Mouse (Mus musculus) forebrain, postnatal 0 days (tissue): Measurements from ENCODE around the gene Cmip. TPM values are rescaled to one million over a fixed set of nuclear protein-coding genes. Genes with fewer than 3 reads are reported as not detected.

Experiments
- ATAC-seq: fragments of 200-750 bp; cut with Nextera tagmentation; 2 replicates; pipeline ENCODE4 v1.8.0; 2017; ENCODE audit warnings: mild to moderate bottlenecking, moderate library complexity
- DNase-seq: peaks from one replicate; pipeline ENCODE4 v3.0.0-alpha.2; 2015
- H3K27ac ChIP-seq: fragments of 300-500 bp; sonication (generic); 2 replicates; pipeline ENCODE4 v1.5.1; 2014; ENCODE audit warnings: low read depth, mild to moderate bottlenecking, antibody characterized with exemption, low read length, moderate library complexity, mixed read lengths
- H3K27me3 ChIP-seq: fragments of 300-500 bp; sonication (generic); 2 replicates; pipeline ENCODE4 v1.6.1; 2014; ENCODE audit warnings: mild to moderate bottlenecking, low read length, mixed read lengths; ENCODE audit not compliant: insufficient read depth
- H3K36me3 ChIP-seq: fragments of 300-500 bp; sonication (generic); 2 replicates; pipeline ENCODE4 v1.6.1; 2014; ENCODE audit warnings: mild to moderate bottlenecking, moderate library complexity; ENCODE audit not compliant: insufficient read depth
- H3K4me1 ChIP-seq: fragments of 300-500 bp; sonication (generic); 2 replicates; pipeline ENCODE4 v1.6.1; 2014; ENCODE audit warnings: antibody characterized with exemption; ENCODE audit not compliant: insufficient read depth
- H3K4me2 ChIP-seq: fragments of 300-500 bp; sonication (generic); 2 replicates; pipeline ENCODE4 v1.6.1; 2014; ENCODE audit warnings: low read depth, mild to moderate bottlenecking, moderate library complexity
- H3K4me3 ChIP-seq: fragments of 300-500 bp; sonication (generic); 2 replicates; pipeline ENCODE4 v1.5.1; 2014; ENCODE audit warnings: low read depth, low read length, mixed read lengths
- H3K9ac ChIP-seq: fragments of 300-500 bp; sonication (generic); 2 replicates; pipeline ENCODE4 v1.6.1; 2014; ENCODE audit warnings: mild to moderate bottlenecking
- H3K9me3 ChIP-seq: fragments of 300-500 bp; sonication (generic); 2 replicates; pipeline ENCODE4 v1.6.1; 2016; ENCODE audit warnings: low read length
- CTCF ChIP-seq: sonication (generic); IDR thresholded peaks from 2 replicates; pipeline ENCODE4 v1.5.1; 2016; ENCODE audit warnings: antibody characterized with exemption, control low read depth, low read depth
- WGBS: fragments of 180-500 bp; shearing (Covaris S2); extraction: QIAGEN DNeasy Blood & Tissue Kit; methylation state at CpG from one replicate; pipeline ENCODE4 v1.1.7; 2014; 5-methylcytosine and 5-hydroxymethylcytosine counted together
- polyA plus RNA-seq: library from polyadenylated mRNA; unstranded; fragments of >200 nt; fragmentation: Nextera tagmentation; extraction: Ambion mirVana; gene quantifications from 2 replicates; pipeline ENCODE4 v1.2.1, GENCODE M21; 2015
- total RNA-seq: library from RNA; depleted of rRNA; stranded (reverse); fragments of >200 nt; gene quantifications from 2 replicates; pipeline ENCODE4 v1.2.3, GENCODE M21; 2014

Cmip gene
- total and polyA plus RNA-seq, 2 experiments from 2014 or later: 192 to 204 TPM

DNA sequence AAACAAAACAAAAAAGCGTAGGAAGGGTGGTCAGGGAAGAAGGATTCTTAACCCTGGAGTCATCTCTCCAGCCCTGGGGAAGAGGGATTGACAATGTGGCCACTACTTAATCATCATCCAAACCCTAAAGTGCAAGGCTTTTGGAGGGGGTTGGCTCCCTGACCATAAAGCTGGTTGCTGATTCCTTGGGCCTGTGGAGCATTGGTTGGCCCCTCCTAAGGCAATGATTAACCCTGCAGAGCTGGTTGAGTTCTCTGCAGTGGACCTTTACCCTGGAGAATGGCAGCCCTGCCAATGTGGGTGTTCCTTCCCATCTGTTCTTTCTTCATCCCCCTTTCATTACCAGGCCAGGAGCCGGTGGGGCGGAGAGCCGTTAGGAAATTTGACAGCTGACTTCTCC is 90.7 kb downstream of the Cmip start:
- Histone ChIP-seq H3K9me3 (no peaks in the 10 kb centered on the region), H3K27me3 (no peaks in the 10 kb centered on the region), H3K36me3 (no peaks in the 10 kb centered on the region), H3K4me3 (no peak overlapping the region), H3K4me2 (no peak overlapping the region), H3K9ac (no peak overlapping the region), H3K27ac (no peak overlapping the region), H3K4me1 (0 out of 2 replicates have a peak, but pooled peaks cover 5% of the 10 kb centered on the region)
- ATAC-seq: no peak
- no peak for TF ChIP-seq CTCF
- 51% methylated on average over 4 of the region's 4 CpGs for WGBS
- DNase-seq: no peak

DNA sequence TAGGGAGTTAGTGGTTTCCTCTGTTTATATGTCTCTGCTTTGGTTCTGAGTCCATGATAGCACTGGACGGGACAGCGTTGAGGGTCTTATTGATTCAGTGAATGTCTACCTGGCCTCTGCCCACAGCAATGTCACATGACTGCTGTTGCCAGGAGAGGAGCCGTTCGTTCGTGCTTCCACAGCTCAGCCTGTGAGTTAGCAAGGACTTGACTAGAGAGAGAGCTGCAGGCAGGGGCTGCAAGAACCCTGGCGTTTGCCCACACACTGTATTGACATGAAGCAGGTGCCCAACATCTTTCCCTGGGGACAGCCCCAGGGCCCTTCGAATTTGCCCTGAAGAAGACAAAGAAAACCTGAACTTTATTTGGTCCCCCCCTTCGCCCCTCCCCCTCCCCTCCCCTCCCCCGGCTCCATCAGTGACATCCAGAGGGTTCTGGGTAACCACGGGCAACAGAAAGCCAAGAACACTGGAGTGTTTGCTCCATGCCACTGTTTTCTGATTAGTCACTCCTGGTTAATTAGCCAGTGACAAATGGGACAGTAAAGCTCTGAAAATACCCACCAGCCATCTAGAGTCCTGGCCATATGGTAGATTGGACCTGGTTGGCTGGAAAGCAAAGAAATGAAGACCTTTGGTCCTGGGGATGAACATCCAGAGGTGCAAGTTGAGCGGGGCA is 92.0 kb downstream of the Cmip start:
- TF ChIP-seq CTCF: no peak
- H3K27ac ChIP-seq: no peak overlapping the region
- 40% methylated on average over 11 of the region's 11 CpGs for WGBS
- H3K4me3 ChIP-seq: no peak overlapping the region
- ATAC-seq: peak; percentile 50
- no peaks in the 10 kb centered on the region for H3K36me3 ChIP-seq
- H3K4me2 ChIP-seq: no peak overlapping the region
- no peaks in the 10 kb centered on the region for H3K27me3 ChIP-seq
- no peak for DNase-seq
- 0 out of 2 replicates have a peak, but pooled peaks cover 5% of the 10 kb centered on the region for H3K4me1 ChIP-seq
- H3K9ac ChIP-seq: no peak overlapping the region
- no peaks in the 10 kb centered on the region for H3K9me3 ChIP-seq

DNA sequence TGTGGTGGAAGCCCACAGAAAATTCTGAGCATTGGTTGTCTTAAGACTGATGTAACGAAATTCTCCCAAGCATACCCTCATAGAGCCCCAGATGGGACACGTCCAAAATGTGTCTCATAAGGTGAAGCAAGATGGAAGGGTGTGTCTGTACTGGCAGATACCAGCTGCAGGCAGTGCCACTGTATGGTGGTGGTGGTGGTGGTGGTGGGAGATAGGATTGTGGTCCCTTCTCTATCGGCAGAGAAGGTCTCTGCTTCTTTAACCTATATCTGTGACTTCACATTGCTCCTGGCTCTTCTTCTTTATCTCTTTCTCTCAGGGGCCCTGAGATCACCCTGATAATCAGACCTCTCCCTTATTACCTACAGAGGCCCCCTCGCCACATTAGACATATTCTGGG is 92.7 kb downstream of the Cmip start:
- DNase-seq (no peak), ATAC-seq (no peak)
- H3K4me1 ChIP-seq: 0 out of 2 replicates have a peak, but pooled peaks cover 5% of the 10 kb centered on the region
- 95% methylated on average over 4 of the region's 4 CpGs for WGBS
- H3K9ac ChIP-seq: no peak overlapping the region
- no peak overlapping the region for H3K4me3 ChIP-seq
- H3K27me3 ChIP-seq: no peaks in the 10 kb centered on the region
- no peak overlapping the region for H3K4me2 ChIP-seq
- no peak overlapping the region for H3K27ac ChIP-seq
- no peak for TF ChIP-seq CTCF
- H3K36me3 ChIP-seq: no peaks in the 10 kb centered on the region
- no peaks in the 10 kb centered on the region for H3K9me3 ChIP-seq

DNA sequence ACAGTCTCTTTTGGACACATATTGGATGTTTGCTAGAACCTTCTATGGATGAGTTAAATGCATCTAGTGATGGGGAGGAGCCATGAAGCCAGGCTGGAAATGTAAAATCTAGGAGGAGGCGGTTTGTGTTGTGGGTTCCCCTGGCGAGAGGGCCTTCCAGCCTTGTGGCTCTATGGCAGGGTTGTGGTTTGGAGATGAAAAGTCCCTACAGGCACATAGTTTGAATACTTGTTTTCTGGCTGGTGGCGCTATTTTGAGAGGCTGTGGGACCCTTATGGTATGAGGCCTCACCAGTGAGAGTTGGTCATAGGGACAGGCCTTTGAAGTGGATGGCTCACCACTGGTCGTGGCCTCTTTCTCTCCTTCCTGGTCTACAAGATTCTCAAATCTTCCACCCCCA is 95.2 kb downstream of the Cmip start:
- Histone ChIP-seq H3K4me2 (no peak overlapping the region), H3K9me3 (no peaks in the 10 kb centered on the region), H3K4me3 (no peak overlapping the region), H3K27me3 (no peaks in the 10 kb centered on the region), H3K27ac (no peak overlapping the region), H3K9ac (no peak overlapping the region), H3K36me3 (no peaks in the 10 kb centered on the region), H3K4me1 (peaks cover 13% of the 10 kb centered on the region; the same call in 1 of the 2 replicates)
- ATAC-seq: no peak
- 96% methylated on average over 4 of the region's 4 CpGs for WGBS
- DNase-seq: no peak
- no peak for TF ChIP-seq CTCF

DNA sequence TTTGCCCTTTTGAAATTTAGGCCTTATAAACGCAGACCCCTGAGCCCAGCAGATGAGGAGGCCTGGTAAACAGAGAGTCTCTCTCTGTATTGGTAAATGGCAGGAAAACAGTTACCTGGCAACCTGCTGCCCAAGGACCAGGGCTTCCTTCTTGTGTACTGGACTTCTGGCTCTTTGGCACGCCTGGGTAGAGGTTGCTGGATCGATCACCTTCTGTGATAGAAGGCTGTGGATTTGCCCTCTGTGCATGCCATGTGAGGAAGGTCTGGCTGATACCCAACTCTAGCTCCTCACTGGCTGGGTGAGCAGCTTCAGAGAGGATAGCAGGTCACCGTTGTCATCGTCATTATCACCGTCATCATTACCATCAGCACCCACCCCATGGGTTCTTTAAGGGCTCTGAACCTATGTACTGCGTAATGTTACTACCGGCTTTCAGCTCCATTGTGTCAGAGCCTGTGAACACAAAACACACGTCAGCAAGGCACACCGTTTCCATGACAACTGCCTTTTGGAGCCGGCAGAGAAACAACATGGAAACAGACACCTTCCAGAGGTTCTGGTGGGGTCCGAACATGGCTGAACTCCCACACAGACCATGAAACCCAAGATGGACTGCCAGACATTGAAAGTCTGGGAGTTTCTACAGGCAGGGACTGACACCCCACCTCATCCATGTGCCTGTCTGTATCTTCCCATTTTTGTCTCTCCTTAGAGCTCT is 98.4 kb downstream of the Cmip start:
- Histone ChIP-seq H3K4me3 (no peak overlapping the region), H3K4me2 (no peak overlapping the region), H3K27ac (no peak overlapping the region), H3K27me3 (no peaks in the 10 kb centered on the region), H3K9me3 (no peaks in the 10 kb centered on the region), H3K9ac (no peak overlapping the region), H3K4me1 (peaks cover 8% of the 10 kb centered on the region; the same call in 1 of the 2 replicates), H3K36me3 (no peaks in the 10 kb centered on the region; the same call in 1 of the 2 replicates)
- ATAC-seq (peak; percentile 65), DNase-seq (no peak)
- TF ChIP-seq CTCF: no peak
- WGBS: 64% methylated on average over 12 of the region's 12 CpGs

DNA sequence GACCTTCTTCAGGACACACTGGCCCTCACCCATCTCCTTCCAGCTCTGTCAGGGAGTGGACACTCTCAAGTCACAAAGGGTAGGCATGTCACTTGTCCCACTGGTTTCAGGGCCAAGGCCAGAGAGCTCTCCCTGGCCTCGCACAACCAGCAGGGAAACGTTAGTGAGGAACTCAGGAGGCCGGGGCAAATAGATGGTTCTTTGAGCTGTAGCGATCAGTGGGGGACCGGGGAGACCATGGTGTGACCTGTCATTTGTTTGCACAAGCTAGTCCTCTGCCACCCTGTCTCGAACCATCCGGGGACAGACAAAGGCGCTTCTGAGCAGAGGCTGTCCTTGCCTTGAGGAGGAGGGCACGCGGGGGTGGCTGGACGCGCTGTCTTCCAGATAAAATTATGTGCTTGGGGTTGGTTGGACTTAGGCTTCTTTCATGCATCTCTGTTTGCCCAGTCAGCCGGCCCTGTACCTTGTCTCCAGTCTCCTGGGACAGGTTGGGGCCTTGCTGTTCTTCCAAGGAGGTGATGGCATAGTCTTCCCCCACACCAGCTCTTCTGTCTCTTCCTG is 99.3 kb downstream of the Cmip start:
- Histone ChIP-seq H3K27me3 (no peaks in the 10 kb centered on the region), H3K9ac (no peak overlapping the region), H3K4me2 (no peak overlapping the region), H3K4me3 (no peak overlapping the region), H3K4me1 (peaks cover 8% of the 10 kb centered on the region; the same call in 1 of the 2 replicates), H3K36me3 (no peaks in the 10 kb centered on the region; the same call in 1 of the 2 replicates), H3K9me3 (no peaks in the 10 kb centered on the region), H3K27ac (no peak overlapping the region)
- WGBS: 93% methylated on average over 13 of the region's 13 CpGs
- no peak for TF ChIP-seq CTCF
- ATAC-seq (no peak), DNase-seq (no peak)
